Mouse (Mus musculus): ENCODE data around the gene Mep1a.
"Not testable (repeated sequence)": the region's sequence is repeated elsewhere in the genome, so short reads cannot be mapped to it uniquely, and the experiment has no call there.

The Mep1a gene

DNA sequence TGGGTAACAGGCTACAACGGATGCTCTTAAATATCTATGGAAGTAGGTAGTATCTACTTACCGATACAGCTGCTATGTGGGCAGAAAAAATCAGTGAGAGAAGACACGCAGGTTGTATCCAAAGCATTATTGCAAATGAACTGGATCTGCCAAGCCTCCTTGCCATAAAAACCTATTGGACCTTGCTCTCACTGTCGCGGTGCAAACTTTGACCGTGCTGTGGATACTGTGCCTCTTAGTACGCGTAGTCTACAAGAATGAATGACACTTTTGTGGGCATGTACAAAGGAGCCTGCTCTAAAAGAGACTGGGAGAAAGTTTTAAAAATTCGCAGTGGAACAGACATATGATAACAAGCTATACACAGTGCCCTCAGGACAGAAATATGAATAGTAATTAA lies at the start of gene Mep1a:
Gene Mep1a, minus strand, starts transcription at position 221 of the 400 bp plus-strand sequence.
- DNase-seq (ENCODE audit: low spot score), result no peak

DNA sequence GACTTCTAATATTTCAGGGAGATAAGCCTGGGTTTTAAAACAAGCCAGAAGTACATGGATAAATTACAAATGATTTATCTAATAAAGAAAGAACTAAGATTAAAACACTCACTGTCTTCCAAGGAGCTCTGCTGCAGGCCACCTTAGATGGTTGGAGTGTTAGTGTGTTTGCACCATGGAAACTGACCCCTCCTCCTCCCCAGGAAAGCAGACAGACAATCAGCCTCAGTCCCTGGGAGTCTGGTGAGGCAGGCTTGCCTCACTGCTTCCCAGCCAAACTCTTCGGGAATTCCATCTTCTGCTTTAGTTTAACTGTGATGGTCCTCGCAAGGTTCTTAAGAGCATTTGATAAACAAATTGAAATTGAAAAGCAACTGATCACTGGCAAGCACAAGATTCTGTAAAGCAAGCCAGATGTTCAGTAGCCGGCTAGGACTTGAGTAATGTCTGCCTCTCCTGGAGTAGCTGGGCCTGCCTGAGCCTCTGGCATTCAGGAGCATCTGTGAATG lies 48.6 kb upstream of the Mep1a start:
- DNase-seq (ENCODE audit: low spot score), result no peak

GRCm38 (mm10) chr17:43544040-43544439 lies 41.4 kb upstream of the Mep1a start:
- no peak for DNase-seq (ENCODE audit: low spot score)

DNA sequence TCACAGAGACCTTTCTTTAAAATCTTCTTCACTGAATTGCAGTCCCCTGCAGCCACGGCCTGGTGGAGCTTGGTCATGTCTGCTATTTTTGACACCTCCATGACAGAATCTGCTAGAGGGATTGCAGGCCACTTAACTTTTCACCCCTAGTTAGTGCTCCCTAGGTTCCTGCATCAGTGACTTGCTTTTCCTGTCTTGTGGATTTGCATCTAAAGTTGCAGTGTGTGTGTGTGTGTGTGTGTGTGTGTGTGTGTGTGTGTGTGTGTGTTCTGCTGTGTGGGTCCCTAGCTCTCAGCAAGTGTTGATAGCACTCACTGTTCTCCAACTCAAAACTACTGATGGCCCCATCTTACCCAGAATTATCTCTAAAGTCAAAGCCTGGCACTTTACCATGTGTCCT lies 40.9 kb upstream of the Mep1a start, which contains the start of gene Ankrd66:
Gene Ankrd66, minus strand, starts transcription at position 101 of the 400 bp plus-strand sequence.
- no peak for DNase-seq (ENCODE audit: low spot score)

DNA sequence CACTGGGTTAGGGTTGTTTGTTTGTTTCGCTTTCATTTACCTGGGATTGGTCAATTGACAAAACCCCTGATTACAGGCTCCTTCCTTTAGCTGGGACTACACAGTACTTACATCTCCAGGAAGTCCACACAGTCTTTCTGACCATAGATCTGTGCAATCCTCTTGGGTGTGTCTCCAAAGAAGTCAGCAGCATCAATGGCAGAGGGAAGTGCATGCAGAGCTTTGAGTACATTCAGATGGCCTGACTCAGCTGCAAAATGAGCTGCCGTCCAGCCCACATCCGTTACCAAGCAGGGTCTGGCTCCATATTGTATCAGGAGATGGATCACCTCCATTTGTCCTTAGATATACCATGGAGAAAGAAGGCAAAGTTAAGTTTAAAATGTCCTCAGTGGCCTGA lies 36.2 kb upstream of the Mep1a start:
- no peak for DNase-seq (ENCODE audit: low spot score)

DNA sequence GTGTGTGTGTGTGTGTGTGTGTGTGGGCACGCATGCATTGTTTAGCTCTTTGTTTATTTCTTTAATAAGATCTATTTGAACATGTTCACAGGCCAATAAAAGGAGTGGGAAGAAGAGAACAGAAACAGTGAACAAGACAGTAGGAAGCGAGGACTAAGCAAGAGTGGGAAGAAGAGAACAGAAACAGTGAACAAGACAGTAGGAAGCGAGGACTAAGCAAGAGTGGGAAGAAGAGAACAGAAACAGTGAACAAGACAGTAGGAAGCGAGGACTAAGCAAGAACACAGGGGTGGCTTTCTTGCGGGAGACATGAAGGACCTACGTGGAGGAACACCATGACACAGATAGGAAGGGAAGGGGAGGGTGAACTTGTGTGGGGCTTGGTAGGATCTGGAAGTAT lies 34.2 kb upstream of the Mep1a start:
- not testable (repeated sequence) for DNase-seq (ENCODE audit: low spot score)

DNA sequence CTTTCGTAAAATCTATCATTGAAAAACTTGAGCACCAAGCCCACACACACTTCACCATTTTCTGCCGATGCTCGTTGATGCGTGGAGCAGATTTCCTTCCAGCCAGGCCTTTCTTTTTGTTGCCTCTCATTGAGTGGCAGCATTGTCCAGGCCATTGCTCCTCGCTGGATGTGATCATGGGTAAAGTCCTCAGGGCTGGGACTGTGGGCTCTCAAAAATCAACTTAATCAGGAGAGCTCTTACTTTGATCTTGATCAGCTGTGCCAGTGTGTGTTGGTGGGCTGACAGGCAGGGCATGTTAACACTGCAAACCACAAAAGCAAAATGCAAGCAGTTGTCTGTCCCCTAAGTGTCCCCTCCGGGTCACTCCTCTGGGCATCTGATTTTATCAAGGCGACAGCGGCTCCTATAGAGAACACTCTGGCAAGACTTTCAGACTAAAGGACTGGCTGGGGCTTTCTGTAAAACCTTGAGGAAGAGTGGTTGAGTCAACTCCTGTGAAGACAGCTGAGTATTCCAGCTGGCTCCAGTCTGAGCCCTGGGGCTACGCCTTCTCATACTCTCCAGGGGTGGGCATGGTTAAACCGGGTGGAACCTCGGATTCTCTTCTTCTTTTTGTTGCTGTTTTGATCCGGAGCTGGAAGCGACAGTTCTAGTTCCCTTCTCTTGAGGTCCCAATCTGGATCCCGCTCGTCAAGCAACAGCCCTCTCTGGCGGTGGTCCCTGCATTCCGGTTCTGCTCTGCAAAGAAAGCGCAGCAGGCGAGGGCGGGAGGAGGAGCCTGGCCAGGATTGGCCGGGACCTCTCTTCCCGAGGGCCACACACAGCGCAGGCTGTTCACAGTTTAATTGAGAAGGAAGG lies 32.0 kb upstream of the Mep1a start:
- no peak for DNase-seq (ENCODE audit: low spot score)

DNA sequence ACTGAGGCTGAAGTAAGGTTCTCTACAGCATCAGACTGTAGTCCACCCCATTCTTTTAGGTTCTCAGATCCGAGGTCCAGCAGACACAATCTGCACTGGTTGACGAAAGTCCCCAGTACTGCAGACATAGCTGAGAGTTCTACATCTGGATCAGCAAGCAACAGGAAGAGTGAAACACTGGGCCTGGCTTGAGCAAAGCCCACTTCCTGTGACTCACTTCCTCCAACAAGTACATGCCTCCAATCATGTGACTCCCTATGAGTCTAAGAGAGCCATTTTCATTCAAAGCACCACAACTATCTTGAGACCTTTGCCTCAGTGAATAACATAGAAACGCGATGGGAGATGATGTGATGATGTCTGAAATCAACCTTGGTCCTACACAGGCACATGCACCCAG lies 28.6 kb upstream of the Mep1a start:
- no peak for DNase-seq (ENCODE audit: low spot score)

GRCm38 (mm10) chr17:43530507-43530906 lies 27.9 kb upstream of the Mep1a start:
- no peak for DNase-seq (ENCODE audit: low spot score)

DNA sequence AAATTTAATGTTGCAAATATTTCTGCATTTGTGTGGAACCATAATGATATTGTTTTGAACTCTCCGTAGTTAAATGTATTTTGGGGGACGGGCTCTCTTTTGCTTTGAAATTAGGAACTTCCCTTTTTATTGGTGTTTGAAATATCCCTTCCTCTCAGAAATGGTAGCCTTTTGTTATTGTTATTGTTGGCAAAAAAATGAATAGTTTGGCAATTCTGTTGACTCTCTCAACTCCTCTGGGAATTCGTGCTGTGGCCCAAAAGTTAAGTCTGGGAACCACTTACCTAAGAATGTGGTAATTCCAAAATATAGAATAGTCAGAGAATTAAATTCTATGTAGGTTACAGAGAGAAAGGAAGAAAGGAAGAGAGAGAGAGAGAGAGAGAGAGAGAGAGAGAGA lies 17.6 kb upstream of the Mep1a start:
- no peak for DNase-seq (ENCODE audit: low spot score)

GRCm38 (mm10) chr17:43518644-43519409 lies 16.2 kb upstream of the Mep1a start:
- no peak for DNase-seq (ENCODE audit: low spot score)

- no peak for DNase-seq (ENCODE audit: low spot score)
Measured at GRCm38 (mm10) chr17:43510782-43511181, 8.2 kb upstream of the Mep1a start.

DNA sequence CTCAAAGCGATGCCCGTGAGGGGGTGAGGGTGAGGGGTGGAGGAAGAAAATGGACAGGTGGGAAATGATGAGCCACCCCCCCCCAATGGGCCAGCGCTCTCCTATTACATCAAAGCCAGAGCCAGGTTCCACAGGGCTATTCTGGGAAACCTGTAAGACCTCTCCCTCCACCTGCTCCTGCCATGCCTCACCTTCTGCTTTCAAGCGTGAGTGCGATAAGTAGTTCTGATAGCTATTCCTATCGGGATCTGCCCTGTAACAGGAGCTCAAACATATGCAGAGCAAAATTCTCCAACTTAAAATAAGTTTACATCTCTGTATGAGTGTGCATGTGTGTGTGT lies 2.0 kb upstream of the Mep1a start:
- no peak for DNase-seq (ENCODE audit: low spot score)

- DNase-seq (ENCODE audit: low spot score), result no peak
Measured at GRCm38 (mm10) chr17:43503861-43504593, 1.4 kb upstream of the Mep1a start.

- DNase-seq (ENCODE audit: low spot score), result no peak
Measured at GRCm38 (mm10) chr17:43501631-43502030, 981 bp downstream of the Mep1a start.

- DNase-seq (ENCODE audit: low spot score), result no peak
Measured at GRCm38 (mm10) chr17:43501223-43501622, 1.4 kb downstream of the Mep1a start.

GRCm38 (mm10) chr17:43500513-43500912 lies 2.1 kb downstream of the Mep1a start:
- no peak for DNase-seq (ENCODE audit: low spot score)

GRCm38 (mm10) chr17:43497521-43497920 lies 5.1 kb downstream of the Mep1a start:
- no peak for DNase-seq (ENCODE audit: low spot score)

DNA sequence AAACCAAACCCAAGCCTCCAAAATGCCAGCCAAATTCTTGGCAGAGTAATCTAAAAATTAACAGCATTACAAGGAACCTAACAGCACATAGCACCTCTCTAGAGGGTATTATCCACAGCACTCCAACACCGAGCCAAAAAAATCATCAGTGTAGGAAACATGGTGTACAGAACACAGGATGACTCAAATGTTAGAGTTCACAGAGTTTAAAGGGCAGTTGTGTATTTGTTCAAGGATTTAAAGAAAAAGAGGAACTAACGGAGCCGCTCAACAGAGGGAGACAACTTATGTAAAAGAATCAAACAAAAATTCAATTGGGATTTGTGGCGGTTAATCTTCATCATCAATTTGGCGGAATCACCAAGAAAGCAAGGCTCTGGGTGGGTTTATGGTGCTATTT lies 7.1 kb downstream of the Mep1a start:
- DNase-seq (ENCODE audit: low spot score), result no peak

DNA sequence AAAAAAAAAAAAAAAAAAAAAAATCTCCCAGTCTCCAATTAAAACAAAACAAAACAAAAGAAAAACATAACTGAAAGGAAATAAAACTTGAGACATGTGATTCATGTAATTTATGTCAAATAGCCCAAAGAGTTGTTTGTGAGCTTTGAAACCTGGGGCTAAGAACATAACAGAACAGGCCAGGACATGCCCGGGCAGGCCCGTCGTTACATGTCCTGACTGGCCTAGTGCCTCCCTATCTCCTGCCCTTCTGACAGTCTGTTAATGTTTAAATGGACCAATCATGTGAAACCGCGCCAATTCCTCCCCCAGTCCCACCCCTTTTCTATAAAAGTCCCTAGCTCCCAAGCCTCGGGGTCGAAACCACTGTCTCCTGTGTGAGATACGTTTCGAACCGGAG lies 12.2 kb downstream of the Mep1a start:
- not testable (repeated sequence) for DNase-seq (ENCODE audit: low spot score)

DNA sequence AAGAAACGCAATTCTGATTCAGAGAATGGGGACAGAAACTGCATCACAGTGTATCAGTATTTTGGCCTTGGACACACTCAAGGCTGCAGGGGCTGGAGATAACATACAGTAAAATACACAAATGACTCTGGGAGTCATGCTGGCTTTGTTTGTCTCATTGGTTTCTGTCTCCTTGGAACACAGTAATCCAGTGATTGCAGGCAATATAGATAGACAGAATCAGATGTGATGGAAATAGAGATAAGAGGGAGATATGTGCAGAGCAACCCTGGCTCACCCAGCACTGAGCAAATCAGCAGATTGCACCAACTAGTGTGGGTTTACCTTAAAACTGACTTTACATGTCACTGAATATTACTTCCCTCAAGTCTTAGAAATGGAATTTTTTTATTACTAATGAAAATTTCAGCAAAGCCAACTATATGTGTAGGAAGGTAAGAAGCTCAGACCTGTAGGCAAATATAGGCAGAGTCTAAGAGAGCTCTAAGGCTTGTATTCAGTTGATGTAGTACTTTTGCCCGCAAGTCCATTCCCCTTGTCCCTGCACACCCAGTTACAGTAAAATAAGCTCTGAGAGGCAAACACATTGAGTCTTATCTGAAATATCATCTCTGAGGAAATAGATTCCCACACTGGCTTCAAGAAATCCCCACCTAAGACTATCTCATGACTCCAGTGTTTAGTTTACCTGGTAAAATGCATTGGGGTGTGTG lies 14.0 kb downstream of the Mep1a start:
- DNase-seq (ENCODE audit: low spot score), result no peak

DNA sequence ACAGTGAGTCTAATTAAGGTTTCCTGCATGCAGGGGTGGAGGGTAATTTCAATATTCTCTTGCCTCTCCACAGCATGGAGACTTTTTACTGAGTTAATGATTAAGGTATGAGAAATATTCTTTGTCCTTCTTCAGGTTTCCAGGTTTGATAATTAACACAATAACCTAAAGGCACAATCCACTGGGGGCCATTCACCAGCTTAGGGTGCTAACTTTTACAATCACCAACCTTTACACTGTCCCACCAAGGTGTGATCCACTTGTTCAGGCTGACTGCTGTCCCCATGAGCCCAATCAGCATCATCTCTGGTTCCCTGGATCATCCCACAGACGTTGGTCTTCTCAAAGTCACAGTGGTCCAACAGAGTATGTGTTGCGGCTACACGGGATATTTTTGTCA lies 16.6 kb downstream of the Mep1a start:
- no peak for DNase-seq (ENCODE audit: low spot score)

Measured in urinary bladder, postnatal 10 days (tissue).